Mouse (Mus musculus) liver, postnatal 0 days (tissue): ENCODE measurements around the gene Smbd1.

Experiments used
- CTCF ChIP-seq: sonication (generic); IDR thresholded peaks from 2 replicates; pipeline ENCODE4 v1.5.1; 2016; ENCODE audit warnings: antibody characterized with exemption, low read depth
- EP300 ChIP-seq: IDR thresholded peaks from 2 replicates; pipeline ENCODE4 v1.6.1; 2016; ENCODE audit warnings: antibody characterized with exemption, low read depth, mild to moderate bottlenecking

- TF ChIP-seq CTCF, result no peak
- no peak for TF ChIP-seq EP300
These were observed 21.2 kb upstream of the Smbd1 start for GRCm38 (mm10) chr16:32831501-32831900.
